Mouse (Mus musculus) v-Abl transformed pro-B cells (cell line): Measurements from ENCODE around the gene Foxc2.
"Not testable (repeated sequence)": the region's sequence is repeated elsewhere in the genome, so short reads cannot be mapped to it uniquely, and the experiment has no call there.

ENCODE experiments used
- in situ Hi-C, 2 experiments: fragments of 400-800 bp; cut with MboI; formaldehyde crosslinking; loops; one replicate each; pipeline ENCODE4 v1.15.1; 2025; ENCODE audit not compliant: unreplicated experiment in 2 of 2

The Foxc2 gene

GRCm38 (mm10) chr8:121132961-121133513, 17.1 kb downstream of the Foxc2 start:
- in situ Hi-C loops, result no loop called here

DNA sequence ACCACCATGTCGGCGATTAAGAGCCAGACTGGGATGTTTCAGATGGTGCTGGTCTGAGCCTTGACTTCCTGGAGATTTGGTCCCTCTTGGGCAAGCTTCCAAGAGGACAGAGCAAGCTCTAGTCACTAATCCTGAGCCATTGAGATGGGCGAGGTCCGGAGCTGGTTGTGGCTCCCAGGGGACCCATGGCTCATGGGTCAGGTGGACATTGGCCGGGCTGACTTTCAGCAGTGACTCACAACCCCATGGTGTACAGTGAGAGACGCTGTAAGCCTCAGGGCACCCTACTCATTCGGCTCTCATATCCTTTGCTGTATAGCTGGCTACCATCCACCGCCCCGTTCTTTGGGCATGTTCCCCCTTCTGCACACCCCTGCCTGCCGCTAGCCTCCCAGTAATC, 18.1 kb downstream of the Foxc2 start:
- in situ Hi-C loops, result no loop called here

GRCm38 (mm10) chr8:121134512-121134911, 18.5 kb downstream of the Foxc2 start:
- in situ Hi-C loops, result no loop called here

DNA sequence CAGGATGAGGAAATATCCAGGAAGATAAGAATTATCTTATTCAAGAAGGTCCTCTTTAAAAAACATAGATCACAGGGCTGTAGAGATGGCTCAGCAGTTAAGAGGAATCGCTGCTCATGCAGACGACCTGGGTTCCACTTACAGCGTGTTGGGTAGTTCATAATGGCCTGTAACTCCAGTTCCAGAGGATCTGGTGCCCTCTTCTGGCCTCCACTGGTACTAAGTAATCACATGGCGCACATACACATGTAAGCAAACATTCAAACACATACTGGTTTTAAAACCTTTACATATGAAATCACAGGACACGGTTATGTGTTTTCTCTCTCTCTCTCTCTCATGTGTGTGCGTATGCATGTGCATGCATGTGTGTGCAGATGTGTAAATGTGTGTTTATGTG, 20.9 kb downstream of the Foxc2 start:
- in situ Hi-C loops, result no loop called here

DNA sequence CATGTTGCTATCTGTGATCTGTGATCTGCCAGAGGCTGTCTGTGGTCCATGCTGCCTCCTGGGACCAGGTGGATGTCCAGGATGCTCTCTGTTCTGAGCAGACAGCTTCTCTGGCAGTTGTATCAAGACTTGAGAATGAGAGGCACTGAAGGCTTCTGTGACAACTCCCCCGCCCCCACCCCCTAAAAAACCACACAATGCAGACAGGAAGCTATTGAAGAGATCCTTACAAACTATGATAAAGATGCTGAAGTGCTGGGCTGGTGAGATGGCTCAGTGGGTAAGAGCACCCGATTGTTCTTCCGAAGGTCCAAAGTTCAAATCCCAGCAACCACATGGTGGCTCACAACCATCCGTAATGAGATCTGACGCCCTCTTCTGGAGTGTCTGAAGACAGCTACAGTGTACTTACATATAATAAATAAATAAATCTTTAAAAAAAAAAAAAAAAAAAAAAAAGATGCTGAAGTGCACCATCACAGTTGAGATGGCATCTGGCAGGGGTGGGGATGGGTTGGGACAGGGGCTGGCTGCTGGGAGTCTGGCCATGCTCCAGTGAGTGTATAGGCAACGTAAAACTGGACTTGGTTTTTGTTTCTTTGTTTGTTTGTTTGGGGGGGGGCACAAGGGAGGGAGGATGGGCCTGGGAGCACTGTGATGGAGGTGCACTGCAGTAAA, 29.6 kb downstream of the Foxc2 start:
- in situ Hi-C loops, result not testable (repeated sequence)

- in situ Hi-C loops, result no loop called here
Observed at GRCm38 (mm10) chr8:121148573-121149083, 32.7 kb downstream of the Foxc2 start.

DNA sequence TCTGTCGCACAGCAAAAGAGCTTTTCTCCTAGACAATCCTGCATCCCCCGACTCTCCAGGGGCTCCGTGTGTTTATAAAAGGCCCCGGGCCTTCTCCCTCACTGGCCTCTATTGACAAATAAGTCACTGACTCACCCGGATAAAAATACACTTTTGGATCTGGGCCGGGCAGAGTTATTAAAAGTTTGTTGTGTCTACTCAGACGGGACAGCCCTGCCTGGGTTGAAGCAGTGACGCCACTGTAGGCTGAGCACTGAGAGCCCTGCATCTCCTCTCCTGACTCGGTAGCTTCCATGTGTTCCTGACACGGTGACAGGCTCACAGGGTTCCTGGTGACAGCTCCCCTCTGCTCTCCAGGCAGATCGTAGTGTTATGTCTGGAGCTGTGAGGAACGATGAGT, 36.4 kb downstream of the Foxc2 start:
- in situ Hi-C loops, result no loop called here

GRCm38 (mm10) chr8:121156990-121157491, 41.1 kb downstream of the Foxc2 start:
- in situ Hi-C loops, result no loop called here

GRCm38 (mm10) chr8:121158812-121159211, 42.8 kb downstream of the Foxc2 start:
- in situ Hi-C loops, result no loop called here

DNA sequence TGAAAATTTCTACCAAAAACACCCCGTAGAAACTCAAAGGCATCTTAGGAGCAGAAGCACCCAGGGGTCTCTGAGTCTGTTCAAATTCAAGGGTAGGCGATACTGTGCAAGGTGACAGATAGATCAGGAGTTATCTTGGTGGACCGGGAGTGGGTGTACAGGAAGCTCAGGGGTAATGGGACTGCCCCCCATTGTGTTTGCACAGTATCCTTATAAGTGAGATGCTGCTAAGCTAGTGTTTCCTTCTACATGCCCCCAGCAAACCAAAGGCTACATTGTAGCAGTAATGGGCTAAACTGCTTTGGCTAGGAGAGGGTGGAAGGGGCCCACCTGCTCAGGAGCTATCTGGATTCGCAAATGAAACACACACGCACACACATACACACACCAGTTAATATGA, 45.5 kb downstream of the Foxc2 start:
- in situ Hi-C loops, result no loop called here

DNA sequence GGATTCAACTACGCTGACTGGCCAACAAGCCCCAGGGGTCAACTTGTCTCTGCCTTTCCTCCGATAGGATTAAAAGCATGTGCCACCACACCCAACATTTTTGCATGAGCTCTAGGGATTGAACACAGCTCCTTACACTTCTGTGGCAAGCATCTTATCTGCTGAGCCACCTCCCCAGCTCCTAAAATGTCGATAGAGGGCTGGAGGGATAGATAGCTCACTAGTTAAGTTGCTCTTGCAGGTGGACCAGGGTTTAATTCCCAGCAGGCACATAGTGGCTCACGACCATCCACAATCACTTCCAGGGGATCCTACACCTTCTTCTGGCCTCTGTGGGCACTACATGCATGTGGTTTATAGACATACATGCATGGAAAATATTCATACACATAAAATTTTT, 46.4 kb downstream of the Foxc2 start:
- in situ Hi-C loops, result no loop called here

DNA sequence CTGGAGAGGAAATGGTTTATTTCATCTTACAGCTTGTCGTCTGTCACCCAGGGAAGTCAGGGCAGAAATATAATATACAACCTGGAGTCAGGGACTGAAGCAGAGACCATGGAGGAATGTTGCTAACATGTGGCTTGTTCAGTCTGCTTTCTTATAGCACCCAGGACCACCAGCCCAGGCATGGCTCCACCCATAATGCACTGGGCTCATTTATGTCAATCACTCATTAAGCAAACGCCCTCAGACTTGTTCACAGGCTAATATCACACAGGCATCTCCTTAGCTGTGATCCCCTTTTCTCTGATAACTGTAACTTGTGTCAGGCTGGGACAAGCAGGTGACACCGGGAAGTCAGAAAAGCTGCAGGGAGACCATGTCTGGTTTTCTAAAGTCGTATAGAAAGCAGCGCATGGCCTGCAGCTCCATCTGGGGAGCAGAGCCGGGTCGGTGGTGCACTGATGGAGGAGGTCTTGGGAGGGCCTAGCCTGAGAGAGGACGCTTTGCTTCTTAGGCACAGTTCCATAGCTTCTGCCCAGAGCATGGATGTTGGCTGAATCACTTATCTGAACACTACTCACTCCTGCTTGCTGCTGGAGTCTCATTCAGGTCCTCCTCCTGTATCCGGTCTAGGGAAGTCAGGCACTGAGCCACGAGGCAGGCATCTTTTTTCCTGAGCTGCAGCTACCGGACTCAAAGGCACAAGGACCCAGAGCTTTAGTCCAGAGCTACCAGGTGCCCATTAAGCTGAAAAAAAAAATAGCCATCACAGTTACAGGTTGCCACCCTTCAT, 47.1 kb downstream of the Foxc2 start:
- in situ Hi-C loops, result no loop called here

GRCm38 (mm10) chr8:121164017-121164469, 48.1 kb downstream of the Foxc2 start:
- in situ Hi-C loops, result no loop called here

GRCm38 (mm10) chr8:121168033-121168432, 52.1 kb downstream of the Foxc2 start:
- in situ Hi-C loops, result no loop called here
